Mouse (Mus musculus): Measurements from ENCODE around the gene Limch1.

GRCm38 (mm10) chr5:66881901-66882341 is 136.3 kb downstream of the Limch1 start:
- TF ChIP-seq GATA1 (IDR thresholded peaks at IDR 0.05; ENCODE audit: borderline replicate concordance, low read length) (no peak), FLI1 (IDR thresholded peaks at IDR 0.05; ENCODE audit: low read length) (no peak)
